Mouse (Mus musculus) ovary, postnatal 14 days (tissue): Measurements from ENCODE around the gene Me1.
A peak's percentile ranks its signal among the peaks of the same experiment; 100 is the strongest.

Source experiments
- DNase-seq: peaks from one replicate; pipeline ENCODE4 v3.0.0; 2022; ENCODE audit warnings: low spot score

The Me1 gene

DNA sequence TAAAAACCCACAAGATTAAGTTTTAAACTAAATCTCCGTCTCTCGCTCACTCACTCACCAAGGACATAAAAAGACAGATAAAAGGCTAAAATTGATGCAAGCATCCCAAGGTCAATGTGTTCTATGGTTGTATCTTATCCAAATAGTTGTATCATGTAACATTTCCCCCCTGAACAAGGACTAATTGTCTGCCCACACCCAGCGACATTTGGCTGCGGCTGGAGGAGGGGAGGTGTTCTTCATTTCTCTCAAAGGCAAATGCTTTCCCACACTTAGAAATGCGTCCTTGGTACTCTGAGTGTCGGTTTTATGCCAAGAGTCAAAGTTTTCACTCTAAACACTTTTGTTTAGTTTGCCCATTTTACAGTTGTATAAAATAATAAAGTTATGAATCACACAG lies 13.2 kb upstream of the Me1 start:
- no peak for DNase-seq

DNA sequence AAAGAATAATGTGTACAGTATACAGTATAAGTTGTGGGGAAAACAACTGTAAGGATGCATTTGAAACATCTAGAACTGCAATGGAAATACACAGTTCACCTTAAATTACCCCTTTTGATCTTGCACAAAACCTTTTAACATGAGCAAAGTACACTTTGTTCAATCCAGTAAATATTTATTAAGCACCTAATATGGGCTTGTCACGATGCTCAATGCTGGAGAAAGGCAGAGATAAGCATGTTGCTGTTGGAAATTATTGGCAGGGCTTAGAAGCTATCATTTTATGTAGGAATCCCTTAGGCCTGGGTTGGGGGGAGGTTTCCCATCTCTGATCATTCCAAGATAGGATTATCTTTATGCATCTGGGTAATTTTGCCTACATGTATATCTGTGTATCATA lies 11.7 kb upstream of the Me1 start:
- DNase-seq = no peak

DNA sequence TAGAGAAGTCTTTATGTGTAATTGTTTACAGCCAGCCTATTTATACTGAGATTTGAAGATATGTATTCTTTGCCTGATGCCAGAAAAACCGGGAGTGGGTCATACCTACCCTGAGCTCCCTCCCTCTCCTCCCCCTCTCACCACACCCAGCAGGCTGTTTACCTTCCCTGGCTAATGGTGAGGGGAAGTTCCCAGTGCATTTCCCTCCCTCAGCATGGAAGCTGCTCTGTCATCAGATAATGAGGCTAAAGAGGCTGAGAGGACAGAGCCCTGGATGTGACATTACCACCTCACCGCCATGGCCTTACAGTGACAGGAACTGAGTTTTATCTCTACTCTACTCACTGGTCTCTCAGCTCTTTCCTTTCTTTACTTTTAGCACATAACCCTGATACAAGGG lies 6.1 kb upstream of the Me1 start:
- DNase-seq = no peak

DNA sequence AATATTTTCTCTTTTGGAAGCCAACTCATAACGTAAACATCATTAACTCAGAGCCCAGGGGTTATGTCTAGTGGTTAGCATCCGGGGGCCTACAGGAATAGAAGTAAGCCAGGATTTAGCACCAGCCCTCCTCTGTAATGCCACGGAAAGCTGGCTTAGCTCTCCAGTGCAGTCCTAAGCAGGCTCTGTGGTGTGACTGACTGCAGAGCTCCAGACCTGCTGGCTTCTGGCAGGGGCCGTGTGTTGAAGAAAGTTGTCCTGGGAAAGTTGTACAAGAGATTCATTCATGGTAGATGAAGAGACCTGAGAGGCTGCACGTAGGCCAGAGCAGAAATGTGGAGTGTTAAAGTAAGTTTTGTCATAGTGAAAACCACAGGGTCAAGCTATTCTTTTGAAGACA lies 5.5 kb upstream of the Me1 start:
- DNase-seq = no peak

DNA sequence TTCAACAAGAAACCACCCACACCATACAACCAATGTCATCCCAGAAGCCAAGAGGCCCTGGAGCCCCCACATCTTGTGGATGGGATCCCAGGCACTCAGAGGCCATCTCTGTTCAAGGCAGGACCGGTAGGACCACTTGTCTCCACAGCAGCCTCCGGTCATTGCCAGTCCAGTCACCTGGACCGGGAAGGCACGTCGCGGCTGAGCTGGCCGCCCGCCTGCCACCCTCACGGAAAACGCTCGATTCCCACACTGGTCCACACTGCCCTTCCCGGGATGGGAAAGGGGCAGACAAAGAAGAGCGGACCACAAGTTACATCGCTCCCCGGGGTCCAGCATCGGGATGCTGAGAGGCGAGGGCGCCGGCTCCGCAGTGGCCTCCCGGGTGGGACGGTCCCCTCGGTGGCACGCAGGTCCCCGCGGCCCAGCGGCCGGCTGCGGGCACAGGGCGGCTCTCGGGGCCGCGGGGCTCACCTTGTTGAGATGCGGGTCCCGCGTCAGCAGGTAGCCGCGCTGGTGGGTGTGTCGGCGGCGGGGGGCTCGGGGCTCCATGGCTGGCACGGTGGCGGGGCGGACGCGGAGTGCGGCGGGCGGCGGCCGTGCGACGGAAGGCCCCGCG lies 445 bp downstream of the Me1 start:
- peak; percentile 13 for DNase-seq

DNA sequence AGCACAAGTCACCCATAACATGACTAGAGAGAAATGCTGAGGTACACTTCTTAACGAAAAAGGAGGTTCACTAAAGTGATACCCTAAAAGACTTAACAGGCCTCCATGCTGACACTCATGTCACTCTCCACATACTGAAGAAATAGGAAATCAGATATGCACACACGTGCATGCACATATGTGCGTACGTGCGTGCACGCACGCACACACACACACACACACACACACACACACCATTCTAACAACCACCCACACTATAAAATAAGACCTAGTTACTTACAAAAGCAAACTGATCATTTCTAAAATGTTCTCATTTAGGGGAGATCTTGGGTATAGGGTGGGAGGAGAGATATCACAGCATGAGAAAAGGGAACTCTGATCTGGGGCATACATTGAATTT lies 1.1 kb downstream of the Me1 start:
- no peak for DNase-seq

DNA sequence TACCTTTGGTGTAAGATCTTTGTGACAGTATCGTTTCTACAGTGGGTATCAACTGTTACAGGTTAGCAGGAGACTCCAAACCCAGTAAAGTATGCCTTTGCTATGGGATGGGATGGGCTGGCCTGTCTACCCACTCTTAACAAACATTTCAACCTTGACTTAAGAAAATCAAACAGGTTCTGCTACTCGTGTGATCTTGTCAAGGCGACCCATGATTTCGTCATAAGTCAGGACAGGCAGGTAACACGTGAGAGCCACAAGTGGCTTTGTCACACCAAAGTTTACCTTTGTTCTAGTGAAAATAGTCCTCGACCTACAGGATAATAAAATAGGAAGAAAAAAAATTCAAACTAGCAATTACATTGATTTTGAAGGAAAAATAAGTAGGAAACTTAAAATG lies 1.8 kb downstream of the Me1 start:
- no peak for DNase-seq

DNA sequence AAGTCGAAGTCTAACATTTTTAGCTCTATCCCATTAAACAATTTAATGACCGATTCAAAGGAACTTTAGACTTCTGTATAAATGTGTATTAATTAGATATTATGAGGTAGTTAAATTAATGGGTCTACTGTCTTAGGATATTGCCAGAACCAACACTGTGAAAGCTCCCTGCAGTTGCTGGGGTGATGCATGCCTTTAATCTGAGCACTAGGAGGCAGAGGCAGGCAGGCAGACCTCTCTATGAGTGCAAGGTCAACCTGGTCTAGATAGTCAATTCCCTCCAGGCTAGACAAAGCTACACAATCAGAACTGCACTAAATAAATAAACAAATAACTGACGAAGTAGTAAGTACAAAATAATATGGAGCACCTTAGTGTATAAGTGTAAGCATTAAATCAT lies 3.1 kb downstream of the Me1 start:
- DNase-seq = no peak

DNA sequence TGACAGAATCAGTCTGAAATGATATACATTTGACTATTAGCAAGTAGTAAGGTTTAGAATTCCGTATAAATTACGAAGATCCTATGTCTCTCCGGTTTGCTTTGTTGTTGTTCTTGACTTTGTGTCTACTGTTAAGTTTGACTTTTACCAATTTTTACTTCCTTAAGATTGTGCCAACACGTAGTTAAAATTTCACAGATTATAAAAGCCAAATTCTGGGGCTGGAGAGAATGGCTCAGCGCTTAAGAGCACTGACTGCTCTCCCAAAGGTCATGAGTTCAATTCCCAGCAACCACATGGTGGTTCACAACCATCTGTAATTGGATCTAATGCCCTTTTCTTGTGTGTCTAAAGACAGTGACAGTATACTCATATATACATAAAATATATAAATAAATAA lies 3.5 kb downstream of the Me1 start:
- DNase-seq = no peak

DNA sequence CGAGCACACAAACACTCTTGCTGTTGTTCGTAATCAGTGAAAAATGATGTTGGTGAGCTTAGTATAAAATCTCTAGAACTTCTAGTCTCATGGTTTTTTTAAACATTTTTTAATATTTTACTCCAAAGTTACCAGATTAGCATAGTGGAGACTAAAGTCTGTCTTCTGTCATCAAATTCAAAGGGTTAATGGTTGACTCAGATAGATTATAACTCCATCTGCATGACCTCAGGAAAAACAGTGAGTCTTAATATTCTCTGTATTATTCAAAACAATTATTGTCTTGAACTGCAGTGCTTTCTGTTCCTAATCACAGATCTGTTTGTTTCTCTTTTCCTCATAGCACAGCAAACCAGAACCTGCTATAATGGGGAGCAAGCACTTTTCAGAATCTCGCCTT lies 4.7 kb downstream of the Me1 start:
- DNase-seq = no peak

DNA sequence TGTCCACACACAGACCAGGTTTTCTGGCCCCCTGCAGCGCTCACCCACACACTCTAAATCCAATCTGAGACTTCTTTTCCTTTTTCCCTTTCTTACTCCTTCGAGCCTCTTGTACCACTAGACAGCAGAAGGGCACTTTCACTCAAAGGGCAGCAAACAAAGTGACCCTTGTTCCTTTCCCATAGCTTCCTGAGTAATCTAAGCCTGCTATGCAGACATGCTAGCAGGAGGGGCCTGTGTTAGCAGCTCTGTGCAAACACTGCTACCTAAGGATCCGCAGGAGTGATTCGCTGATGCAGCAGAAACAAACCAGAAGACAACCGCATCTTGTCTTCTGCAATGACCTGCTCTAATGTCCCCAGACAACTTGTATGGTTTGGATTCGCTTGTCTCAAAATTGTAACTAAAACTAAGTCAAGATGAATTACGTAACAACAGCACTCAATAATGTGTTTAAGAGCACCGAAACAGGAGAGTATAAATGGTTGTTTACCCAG lies 12.0 kb downstream of the Me1 start:
- DNase-seq = no peak

DNA sequence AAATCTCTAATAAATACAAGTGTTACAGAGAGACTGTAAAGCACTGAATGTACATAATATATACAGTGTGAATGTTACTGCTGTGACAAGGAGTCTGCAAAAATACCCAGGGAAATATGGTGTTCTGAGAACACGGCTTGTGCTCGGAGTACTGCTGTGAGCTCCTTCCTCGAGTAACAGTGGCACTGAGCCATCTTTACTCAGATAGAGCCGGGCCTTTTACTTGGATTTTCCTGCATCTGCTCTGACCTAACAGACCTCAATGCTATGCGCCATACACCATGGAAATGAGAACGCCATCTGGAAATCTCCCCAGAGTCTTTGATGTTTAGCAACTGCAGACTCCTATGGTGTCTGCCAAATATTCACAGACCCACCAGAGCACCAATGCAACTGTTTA lies 12.9 kb downstream of the Me1 start:
- DNase-seq = no peak

DNA sequence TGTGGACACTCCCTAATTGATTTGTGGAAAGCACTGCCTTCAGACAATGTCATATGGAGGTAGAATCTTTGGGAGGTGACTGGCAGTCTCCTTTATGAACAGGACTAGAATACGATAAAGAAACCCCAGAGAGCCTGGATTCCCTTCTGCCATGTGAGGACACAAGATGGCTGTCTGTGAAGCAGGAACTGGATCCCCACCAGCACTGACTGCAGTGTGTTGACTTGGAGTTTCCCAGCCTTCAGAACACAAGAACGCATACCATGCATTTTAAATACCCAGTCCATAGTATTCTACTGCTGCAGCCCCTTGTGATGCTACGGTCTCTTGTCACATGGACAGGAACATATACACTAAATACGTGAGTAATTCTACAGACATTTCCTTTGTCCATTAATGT lies 13.5 kb downstream of the Me1 start:
- DNase-seq = no peak

DNA sequence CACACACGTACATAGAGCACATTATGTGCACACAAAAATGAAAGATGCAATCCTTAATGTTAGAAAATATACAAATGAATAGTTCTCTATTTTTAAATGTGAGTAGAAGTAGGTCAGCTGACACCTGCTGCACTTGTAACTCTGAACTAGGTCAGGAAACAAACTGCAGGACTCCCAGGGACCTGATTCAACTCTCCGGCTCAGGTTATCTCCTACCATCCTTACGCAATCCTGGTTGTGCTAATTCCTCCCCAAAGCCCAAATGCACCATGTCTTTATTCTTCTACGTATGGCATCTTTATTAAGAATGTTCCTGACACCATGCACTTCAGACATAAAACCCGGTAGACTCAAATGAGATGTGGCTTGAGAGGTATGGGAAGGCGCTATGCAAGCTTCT lies 15.3 kb downstream of the Me1 start:
- DNase-seq = no peak

DNA sequence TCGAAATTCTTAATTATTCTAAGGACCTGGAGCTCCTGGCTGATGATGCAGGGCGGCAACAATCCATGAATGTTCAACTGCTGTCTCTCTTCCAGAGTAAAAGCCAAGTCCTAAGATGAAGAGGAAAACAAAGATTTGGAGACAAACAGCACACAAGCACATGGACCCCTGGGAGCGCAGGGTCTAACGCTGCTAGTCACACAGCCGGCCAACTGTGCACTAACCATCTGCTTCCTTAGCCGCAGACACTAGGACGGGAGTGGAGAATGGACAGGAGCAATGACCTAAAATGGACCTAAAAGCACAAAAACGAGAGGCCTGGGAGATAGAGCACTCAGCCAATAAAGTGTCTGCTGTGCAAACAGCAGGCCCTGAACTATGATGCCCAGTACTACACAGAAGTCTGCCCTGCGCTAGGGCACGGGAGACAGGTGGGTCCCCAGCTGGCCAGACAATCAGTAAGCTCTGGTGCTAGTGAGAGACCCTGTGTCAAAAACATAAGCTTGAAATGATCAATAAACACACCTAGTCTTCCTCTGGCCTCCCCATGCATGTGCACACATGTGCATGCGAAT lies 15.8 kb downstream of the Me1 start:
- DNase-seq = no peak

DNA sequence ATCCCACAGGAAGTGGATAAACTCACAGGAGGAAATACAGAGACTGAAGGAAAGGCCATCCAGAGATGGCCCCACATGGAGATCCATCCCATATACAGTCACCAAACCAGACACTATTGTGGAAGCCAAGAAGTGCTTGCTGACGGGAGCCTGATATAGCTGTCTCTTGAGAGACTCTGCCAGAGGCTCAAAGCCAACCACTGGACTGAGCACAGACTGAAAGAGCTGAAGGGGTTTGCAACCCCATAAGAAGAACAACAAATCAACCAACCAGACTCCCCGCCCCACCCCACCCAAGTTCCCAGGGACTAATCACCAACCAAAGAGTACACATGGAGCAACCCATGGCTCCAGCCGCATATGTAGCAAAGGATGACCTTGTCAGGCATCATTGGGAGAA lies 19.5 kb downstream of the Me1 start:
- no peak for DNase-seq

DNA sequence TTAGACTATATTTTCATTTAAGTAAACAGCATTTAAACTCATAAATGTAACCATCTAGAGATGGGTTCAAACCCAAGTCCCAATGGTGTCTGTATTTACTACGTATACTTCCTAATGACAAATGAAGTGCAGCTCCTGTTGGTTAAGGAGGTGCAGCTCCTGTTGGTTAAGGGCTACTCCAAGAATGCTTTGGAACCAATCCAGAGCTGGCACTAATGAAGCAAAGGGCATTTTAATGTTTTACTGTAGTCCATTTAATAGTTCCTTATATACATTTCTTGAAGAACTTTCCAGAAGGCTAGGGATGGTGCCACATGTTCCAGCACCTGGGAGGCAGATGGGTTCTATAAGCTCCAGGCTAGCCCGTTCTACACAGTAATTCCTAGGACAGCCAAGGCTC lies 20.3 kb downstream of the Me1 start:
- no peak for DNase-seq

DNA sequence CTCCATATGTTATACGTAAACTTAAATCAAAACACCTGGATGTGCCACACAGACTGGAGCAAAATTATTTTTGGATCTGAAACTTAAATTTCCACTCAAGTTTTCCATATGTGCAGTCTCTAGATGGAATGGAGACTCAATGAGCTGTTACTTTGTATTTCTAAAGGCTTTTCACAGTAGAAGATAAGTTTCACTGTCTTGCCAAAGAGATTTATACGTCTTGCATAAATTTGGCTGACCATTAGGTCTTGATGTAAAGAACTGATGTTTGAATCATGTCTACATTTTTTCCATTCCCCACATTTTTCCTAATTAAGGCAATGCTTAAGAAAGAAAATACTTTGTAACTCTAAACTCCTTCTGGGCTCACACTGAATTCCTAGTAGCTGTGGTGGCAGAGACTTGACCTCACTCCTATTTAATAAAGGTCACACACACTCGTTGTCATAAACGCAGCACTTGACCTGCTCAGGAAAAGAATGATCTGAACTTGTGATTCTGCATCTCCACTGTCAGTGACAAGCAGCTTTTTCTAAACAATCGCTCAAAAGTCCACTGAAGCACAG lies 22.8 kb downstream of the Me1 start:
- DNase-seq = no peak

DNA sequence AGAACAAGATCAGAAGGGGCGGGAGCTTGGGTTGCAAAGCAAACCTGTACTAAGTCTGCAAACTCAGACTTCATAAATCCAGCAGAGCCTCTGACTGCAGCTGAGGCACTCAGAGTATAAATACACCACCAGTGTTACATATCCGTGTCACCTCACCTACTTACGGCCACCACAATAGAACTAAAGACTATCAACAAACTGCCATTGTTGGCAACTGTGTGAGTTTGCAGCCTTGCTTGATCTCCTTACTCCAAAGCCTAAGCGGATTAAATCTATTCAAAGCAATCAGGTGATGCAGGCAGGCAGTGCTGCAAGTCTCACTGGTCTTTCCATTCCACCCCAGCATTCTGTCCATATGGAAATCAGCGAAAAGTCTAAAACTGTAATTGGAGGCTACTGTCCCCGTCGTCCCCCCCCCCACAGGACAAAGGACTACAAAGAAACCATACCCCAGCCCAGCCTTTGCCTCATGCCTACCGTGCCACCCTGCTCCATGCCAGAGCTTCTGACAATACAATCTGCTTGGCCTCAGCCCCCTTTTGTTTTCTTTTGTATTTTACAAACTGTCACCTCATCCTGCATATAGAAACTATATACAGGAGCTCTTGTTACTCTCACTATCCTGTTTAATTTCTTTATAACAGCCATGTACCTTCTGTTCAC lies 27.0 kb downstream of the Me1 start:
- DNase-seq = no peak

DNA sequence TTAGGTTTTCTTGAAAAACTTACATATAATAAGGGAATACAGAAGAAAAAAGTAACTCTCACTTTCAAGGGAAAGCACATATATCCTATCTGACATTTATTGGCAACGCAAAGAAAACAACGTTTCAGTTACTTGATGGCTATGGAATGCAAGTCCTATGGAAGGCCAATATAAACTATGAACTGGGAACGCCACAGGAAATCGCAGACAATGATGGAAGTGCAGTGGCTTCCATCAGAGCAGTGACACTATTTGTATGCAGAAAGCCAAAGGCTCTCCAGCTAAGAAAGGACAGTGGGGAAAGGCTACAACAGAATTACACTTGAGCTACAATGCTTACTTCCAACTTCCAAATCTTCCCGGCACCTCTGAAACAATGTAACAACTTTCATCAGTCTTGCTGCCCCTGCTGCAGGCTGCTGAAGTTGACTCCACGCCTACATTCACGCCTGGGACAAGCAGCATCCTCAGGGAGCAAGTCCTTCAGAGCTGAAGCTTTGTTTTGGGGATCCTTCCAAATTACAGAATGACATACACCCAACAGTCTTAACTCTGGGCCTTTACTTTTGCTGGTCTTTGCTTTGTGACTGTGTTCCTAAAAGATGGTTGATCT lies 28.5 kb downstream of the Me1 start:
- no peak for DNase-seq

DNA sequence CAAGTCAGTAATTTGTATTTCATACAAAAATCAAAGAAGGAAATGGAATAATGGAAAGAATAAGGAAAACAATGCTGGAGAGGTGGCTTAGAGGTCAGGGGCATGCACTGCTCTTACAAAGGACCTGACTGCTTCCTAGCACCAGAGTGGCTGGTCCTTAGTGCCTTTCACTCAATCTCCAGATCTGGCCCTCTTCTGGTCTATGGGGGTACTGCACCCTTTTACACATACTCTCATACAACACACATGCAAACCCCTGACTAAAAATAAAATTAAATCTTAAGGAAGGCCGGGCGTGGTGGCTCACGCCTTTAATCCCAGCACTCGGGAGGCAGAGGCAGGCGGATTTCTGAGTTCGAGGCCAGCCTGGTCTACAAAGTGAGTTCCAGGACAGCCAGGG lies 34.1 kb downstream of the Me1 start:
- no peak for DNase-seq

DNA sequence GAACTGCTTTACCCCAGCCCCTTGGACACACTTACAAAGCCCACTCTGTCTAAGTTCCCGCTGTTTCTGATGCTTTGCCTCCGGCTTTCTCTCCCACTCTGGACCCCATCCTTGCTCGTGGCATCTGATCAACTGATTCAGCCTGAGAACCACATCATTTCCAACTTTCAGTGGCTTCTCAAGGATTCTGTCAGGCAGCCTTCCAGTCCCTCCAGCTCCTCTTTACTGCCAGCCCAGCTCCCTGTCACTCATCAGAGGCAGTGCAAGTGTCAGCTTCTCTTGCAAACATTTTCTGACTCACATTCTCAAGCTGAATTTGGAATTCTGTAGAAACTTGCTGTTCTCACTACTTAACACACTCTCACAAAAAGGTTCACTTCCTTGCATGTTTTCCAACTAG lies 34.5 kb downstream of the Me1 start:
- DNase-seq = no peak

DNA sequence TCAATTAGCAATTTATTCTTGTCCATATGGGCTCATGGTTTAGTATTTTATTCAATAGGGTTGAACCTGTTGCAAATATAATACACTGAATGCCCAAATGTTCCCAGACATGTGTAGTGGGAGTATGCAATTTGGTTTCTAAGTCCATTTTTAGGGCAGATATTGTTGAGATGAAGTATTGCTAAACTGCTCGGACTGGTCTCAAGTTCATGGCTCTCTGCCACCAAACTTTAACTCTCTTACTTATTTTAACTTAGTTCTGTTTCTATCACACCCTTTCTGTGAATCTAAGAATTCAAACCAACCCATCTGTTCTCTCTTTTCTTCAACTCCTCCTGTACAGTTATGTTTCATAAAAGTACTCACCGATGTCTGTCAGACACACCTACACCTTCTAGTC lies 35.4 kb downstream of the Me1 start:
- no peak for DNase-seq
